Mouse (Mus musculus): ENCODE results near the gene Ano9.

DNA sequence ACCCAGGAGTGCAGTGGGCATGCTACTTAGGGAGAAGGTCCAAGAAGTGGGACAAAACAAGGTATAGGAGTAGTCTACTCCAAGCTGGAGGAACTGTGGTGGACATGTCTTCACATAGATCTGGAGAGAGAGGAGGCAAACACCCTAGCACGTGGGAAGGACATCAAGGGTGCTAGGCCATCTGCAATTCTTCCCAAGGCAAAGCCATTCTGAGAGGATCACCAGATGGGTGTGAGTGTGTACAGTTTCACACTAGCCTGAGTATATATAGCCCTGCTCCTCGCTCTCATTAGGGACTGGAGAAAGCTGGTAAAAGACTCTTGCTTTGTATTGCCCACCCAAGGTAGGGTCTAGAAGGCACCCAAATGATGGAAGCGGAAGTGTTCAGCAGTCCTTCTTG is 54.3 kb downstream of the Ano9 start:
- TF ChIP-seq RAD21 (IDR thresholded peaks at IDR 0.05; ENCODE audit: low read depth, low read length) = no peak
- no peak for TF ChIP-seq TAL1 (IDR thresholded peaks at IDR 0.05; ENCODE audit: low read length)

All from MEL (cell line).